Mouse (Mus musculus) embryo, embryonic 11.5 days (tissue): ENCODE measurements around the gene Fam160b1.

Source experiments
- DNase-seq: peaks from one replicate; pipeline ENCODE4 v3.0.0-alpha.2; 2012; ENCODE audit warnings: low read depth, low spot score

Gene Fam160b1

DNA sequence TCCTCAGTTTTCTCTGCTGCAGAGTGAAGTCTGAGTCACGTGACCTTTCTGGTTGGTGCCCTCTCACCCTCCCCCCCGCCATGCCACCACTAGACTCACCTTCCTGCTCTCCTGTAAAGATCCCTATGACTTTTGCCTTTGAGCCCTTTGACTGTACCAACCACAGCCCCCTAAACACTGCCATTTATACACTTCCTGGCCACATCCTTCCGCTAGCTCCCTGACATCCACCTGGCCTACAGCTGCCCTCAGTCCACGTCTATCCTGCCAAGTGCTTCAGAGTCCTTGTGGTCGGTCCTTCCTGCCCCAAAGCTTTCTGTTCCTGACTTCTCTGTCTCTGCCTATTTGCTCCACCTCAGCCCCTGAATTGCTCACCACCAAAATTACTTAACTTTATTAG, 16.6 kb upstream of the Fam160b1 start:
- DNase-seq = no peak

DNA sequence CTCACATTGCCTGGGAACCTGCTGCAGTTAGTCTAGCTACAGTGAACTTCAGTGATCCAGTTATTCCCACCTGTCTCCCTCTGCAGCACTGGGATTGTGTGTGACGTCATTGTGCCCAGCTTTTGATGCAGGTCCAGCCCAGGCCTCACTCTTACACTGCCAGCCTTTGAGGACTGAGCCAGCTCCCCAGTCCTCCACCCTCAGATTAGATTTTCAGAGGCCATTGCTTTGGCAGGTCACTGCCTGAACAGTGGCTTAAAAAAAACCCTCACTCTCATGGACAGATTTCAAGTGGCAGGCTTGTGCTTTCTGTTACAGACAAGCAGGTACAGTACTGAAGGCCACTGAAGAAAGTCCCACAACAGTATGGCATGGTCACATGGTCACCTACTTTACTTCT, 15.8 kb upstream of the Fam160b1 start:
- no peak for DNase-seq

DNA sequence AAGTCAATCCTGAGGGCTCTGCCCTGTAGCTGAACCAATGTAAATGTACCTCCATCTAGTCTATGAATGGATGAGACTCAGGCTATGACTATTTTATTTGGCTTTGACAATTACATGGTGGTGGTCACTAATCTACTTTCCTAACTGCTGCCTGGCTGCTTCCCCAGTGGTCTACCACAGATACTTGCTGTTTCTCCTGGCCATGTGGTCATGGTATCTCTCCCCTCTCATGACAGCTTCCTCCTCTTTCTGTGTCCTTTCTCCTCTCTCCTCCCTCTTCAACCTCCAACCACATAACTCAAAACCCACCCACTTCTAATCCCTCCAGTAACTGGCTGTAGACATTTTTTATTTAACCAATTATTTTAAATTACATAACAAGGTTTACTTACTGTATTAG, 11.4 kb upstream of the Fam160b1 start:
- DNase-seq = no peak

DNA sequence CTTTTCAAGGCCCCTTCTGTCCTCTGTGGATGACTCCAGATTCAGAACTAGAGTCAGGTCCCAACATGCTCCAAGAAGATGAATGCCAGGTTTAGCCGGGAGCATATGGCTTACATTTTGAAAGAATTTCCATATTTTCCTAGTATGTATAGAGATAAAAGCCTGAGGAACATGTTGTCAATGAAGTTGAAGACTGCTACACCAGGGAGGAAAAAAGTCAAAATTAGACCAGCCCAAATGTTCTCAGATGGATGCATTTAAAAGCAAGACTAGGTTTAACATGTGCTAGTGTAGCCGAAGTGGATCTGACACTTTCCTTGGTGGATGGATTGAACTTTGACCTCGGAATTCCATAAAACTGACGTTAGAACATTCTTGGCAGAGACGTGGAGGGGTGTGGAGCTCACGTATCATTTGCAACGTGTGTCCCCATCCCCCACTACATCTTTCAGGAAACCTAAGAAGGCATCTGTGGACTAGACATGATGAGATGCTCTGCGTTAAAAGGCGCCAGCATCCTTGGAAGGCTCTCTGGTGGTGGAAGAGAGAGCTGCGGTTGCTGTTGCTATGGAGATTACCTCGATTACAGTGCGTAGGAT, 8.0 kb upstream of the Fam160b1 start:
- no peak for DNase-seq

DNA sequence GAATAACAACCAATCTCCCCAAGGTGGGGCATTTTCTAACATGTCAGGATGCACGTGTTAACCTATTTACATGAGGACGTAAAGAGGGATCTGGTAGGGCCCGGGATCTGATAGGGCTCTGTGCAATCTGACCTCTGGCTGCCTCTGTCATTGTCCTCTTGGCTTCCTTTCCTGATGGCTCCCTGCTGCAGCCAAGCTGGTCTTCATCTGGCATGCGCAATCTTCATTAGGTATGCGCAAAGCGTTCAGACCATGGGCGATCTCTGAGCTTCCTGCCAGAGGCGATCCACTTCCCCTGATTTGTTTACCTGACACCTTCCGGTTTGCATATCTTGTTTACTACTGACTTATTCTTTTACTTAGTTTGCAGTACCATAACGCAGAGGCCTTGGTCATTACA, 7.3 kb upstream of the Fam160b1 start:
- DNase-seq = no peak

DNA sequence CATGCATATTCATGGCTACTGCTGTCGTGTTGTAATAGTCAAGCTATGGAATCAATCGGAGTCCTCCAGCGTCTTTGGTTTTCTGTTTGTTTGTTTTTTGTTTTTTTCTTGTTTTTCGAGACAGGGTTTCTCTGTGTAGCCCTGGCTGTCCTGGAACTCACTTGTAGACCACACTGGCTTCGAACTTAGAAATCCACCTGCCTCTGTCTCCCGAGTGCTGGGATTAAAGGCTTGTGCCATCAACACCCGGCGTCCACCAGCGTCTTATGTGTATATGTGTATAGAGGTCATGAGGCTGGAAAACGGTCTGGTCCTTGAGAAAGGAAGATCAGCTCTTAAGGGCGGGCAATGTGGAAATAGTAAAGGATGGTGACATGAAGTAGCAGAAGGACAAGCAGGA, 6.4 kb upstream of the Fam160b1 start:
- no peak for DNase-seq

DNA sequence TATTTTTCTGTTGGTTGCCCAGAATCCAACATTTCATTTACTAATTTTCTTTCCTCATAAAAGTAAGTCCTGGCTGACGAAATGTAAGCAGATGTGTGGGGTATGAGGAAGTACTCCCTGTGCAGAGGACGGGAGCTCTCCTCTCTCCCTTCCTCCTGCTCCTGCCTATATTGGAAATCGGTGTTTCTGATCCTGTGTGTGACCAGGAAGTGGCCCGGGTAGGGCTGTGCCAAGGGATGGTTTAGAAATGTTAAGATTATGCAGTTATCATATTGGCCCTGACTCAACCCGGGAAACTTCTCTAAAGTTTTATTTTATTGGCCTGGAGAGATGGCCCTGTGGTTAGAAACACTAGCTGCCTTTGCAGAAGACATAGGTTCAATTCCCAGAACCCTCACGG, 5.8 kb upstream of the Fam160b1 start:
- DNase-seq = no peak

DNA sequence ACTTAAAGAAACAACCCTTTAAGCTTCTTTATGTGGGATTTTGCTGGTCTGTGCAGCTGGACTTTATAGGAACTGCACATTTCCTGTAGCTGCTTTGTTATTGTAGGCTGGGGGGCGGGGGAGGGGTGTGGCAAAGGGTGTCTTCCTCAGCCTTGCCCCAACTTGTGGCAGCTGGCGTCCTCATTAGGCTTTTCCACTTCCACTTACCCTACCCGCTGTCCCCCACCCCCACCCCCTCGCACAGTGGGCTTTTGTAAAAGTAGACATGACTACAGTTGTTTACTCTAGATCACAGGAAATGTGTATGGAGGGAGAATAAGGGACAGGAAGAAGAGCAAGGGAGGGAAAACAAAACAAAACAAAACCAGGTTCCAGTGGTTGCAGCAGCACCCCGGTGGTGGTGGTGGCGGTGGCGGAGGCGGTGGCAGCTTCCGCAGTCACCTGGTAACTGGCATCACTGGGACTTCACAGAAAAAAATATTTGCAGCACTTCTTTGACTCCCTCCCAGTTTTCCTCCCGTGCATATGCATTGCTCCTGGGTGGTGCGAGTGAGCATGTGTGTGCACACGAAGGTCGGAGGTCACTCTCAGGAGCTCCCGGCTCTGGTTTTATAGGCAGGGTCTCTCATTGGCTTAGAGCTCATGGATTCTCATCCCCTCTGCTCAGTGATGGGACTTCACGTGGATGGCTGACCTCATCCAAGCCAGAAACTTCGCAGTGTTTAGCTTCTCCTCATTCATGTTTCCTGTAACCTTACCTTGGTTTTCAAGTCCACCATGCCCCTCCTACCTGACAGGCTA, 4.8 kb upstream of the Fam160b1 start:
- no peak for DNase-seq

DNA sequence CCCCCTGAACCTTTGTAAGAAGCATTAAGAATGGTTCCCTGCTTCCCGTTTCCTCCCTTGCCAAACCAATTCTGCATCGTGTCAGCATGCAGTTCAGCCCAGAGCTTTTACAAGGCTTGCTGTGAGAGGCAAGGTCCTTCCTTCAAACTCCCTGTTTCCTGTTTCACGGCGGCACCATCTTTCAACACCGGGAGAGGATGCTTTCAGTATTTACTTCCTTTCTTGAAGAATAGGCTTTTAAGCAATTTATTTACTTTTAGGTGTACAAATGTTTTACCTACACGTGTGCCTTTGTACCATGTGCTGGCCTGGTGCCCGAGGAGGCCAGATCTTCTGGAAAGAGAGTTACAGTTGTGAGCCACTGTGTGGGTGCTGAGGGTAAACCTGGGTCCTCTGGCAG, 4.2 kb upstream of the Fam160b1 start:
- no peak for DNase-seq

DNA sequence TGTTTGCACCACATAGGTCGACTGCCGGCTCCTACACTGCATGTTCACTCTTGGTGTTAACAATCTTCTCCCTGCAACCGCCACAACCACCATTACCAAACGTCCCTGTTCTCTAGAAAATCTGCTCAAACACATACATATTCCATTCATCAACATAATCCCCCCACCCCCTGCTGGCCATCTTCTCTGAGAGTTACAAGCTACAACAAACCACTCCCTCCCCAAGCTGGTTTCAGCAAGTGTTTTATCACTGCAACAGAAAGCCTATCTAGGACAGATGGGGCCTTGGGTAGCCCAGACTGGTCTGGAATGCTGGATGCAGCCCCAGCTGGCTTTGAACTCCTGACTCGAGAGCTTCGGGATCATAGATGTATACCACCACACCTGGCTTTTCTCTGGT, 3.2 kb upstream of the Fam160b1 start:
- no peak for DNase-seq

DNA sequence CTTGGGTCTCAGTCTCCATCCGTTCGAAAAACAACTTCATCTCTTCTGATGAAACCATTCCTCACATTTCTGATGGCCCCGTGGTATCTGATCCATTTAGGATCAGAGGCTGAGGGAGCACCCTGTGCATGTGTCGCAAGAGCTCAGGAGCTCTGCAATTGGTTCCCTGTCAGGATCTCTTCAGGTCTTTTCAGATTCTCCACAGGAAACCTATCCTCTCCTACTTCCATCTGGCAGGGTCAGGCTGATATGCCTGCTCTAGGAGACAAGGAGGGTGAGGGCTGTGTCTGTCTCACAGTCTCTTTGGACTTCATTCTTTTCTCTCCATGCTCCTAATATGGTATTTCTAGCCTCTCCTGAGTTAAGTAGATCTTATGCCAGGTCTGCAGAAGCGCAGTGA, 2.7 kb upstream of the Fam160b1 start:
- no peak for DNase-seq

DNA sequence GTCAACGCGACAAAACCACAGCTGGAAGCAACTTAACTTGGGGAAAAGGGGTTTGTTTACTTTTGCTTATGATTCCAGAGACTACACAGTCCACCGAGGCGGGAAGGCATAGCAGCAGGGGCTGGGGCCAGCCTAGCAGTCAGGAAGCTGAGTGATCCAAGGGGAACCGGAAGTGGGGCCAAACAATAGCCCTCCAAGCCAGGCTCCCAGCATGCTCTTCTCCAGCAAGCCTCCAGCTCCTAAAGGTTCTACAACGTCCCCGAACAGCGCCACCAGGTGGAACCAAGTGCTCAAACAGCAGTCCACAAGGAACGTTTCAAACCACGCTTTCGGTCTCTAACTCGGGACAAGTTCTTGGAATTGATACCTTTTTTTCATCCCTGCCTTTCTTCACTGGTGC, 2.2 kb upstream of the Fam160b1 start:
- no peak for DNase-seq

DNA sequence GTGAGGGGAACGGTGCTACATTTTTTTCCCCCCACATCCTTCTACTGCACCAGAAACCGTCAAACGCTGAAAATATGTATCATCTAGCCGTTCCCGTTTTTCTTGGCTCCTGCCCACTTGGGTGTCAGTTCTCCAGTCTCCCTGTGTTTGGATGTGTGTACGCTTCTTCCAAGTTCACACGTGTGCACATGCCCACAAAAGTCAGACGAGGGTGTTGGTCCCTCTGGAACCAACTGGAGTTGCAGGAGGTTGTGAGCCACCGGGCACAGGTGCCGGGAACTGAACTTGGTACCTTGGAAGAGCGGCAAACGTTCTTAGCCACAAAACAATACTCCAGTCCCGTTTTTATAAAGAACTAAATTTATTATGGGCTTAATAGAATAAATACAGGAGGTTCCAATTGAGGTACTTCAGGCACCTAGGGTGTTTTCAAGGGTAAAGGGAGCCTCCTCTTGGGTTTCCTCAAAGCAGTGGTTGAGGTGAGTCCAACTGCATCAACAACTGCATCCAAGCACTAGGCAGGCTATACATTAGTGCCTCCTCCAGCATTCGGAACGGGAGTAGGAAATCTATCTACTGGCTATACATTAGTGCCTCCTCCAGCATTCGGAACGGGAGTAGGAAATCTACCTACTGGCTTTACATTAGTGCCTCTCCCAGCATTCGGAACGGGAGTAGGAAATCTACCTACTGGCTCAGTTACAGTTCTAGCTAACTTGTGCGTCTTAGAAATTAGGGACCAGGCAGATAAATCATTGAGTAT, 1.5 kb upstream of the Fam160b1 start:
- no peak for DNase-seq

DNA sequence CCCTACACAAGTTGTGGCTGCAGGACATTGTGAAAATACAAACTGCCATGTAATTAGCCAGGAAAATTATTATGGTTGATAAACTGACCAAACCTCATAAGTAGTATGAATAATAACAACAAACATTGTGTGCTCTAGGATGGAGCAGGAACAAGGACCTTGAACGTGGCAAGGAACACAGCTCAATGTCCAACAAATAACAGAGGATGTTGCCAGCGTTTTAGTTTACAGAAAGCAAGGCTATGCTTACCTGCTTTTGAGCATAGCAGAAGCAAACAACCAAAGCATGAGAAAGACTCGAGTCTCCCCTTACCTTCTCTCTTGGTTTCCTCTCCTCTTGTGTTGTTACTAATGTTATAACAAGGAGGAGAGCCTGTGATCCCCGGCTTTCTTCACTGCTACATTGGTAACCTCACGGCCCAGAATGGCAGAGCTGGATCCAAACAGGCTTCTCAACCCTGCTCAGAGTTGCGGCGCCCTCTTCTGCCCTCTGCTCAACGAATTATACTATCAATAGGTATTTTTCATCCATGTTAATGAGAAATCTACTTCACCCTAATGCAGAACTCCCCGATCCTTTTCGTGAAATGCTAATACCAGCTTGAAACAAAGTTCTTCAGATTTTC, 666 bp upstream of the Fam160b1 start:
- DNase-seq = no peak

DNA sequence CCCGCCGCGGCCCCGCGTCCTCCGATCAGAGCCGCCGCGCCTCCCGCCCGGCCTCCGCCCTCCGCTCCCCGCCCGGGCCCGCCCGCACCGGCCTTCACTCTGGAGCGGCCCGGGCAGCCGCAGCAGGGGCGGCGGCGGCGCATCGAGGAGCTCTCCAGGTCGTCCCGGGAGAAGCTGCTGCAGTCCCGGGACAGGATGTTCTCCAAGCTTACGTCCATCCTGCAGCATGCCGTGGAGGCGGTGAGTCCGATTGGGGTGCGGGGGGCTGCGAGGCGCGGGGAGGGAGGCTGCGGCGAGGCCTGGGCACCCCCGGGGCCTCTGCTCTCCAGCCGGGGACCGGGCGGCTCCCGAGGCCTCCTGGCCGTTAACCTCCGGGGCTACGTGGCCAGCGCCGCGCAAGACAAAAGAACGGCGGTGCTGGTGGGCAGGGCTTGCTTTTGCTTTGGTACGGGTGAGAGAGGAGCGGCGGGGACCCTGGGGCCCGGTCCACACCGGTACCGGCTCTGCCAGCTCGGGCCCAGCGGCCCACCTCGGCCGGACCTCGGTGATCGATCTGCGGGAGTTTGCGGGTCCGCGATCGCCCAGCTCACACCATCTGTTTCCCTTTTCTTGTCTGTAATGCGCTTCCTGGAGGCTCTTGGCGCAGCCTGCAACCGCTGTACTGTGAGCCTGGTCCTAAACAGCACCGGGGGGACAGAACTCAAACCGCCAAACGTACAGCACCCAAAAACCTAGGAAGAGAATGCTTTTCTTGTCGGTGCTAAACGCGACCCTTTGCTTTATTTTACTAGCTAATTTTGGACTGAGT, 855 bp downstream of the Fam160b1 start:
- DNase-seq = no peak

DNA sequence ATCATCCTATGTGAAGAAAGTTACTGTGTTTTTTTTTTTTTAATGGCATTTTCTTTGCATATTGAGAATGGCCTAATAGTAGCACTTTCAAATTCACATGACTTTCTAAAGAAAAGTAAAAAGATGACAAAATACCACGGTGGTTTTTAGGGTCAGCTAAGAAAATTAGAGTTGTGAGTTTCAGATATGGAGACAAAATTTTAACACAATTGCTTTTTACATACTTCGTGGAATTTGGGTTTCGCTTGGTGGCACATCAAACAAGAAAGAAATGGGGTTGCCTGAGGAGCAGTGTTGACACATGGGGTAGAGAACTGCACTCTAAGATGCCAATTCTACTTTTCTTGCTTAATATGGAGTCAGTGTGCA, 1.4 kb downstream of the Fam160b1 start:
- no peak for DNase-seq

DNA sequence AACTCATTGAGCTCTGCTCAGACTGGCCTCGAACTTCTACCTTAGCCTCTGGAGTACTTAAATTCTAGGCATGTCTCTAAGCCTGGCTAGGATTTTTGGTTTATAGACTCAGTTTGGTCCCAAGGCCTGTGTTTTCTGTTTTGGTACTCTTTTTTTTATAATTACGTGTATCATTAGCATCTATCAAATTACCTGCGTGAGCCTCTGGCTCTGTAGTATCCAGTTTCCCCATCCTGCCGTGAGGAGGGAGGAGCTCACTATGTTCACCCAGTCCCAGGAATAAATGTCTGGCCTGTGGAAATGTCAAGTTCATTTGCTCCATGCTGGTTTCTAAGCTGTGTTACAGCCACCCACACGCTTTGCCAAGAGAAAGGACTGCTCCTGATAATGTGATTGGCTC, 2.1 kb downstream of the Fam160b1 start:
- no peak for DNase-seq

DNA sequence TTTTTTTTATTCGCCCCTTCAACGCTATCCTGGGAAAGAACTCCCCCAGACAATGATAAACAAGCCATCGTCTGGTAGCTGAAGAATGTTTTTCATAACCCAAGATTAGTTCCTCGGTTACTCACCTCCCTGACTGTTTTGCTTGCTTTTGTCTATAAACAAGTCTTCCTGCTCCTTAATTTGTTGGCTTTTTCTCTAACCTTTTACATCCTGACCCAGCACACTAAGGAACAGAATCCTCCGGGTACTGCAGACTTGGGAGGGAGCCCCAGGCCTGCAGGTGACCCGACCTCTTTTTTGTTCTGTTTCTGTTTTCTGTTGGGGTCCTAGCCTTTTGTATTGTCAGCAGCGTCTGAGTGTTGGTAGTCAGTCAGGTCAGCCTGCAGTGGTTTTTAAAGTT, 2.6 kb downstream of the Fam160b1 start:
- DNase-seq = no peak

DNA sequence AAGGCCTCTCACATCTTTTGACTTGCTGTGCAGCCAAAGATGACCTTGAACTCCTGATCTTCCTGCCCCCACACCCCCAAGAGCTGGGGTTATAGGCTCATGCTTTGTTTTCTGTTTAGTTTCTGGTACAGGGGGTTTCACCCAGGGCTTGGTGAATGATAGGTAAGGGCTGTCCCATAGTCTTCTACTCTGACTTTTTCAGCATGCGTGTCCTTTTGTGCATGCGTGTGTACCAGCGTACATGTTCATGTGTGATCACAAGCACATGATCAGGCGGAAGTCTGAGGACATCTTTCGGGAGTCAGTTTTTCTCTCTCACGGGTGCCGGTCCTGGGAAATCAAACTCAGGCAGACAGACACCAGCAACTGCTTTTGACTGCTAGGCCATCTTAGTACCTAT, 3.1 kb downstream of the Fam160b1 start:
- no peak for DNase-seq

DNA sequence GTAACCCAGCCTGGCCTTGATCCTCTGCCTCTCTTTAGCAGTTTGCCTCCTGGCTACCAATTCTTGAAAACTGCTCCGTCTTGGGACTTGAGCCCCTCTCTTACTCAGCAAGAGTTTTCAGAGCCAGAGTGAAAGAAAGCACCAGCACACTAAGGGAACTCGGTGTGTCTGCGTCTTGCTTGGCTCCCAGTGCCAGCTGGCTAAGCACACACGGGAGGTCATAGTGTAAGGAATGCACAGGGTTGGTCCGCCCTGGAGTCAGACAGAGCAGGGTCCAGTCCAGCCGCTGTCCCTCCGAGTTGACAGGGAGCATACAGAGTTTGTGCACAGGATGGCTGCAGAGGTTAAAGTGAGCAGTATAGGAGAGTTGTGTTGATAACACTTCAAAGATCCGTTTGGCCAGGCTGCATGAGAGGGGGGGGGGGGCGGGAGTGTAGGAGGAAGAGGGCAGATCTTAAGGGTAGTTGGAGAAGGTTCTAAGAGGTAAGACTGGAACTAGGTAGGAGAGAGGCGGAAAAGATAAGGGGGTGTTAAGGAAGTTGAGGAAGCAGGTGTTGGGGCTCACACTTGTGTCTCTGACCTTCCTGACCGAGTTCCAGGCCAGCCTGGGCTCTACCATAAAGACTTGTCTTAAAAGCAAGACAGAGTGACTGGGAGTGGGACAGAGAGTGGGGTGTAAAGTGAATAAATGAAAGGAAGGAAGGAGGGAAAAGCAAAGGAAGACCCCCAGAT, 4.6 kb downstream of the Fam160b1 start:
- no peak for DNase-seq

DNA sequence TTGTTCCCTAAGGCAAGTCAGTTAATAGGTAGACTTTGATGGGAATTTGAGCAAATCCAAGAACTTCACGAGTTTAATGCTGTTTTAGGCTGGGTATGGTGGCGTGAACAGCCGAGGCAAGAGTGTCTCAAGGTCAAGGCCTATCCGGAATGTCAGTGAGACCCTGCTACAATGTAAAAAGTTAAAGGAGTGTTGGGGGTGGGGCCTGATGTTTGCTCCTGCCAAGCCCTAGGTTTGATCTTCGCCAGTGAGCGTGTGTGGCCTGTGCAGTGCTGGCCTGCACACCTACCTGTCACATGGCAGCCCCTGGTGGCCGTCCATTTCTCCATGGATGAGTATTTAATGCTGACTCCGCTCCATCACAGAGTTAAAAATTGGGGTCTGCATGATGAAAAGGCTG, 5.5 kb downstream of the Fam160b1 start:
- DNase-seq = no peak
